Mouse (Mus musculus): ENCODE measurements around the gene Thada.
"Not testable (repeated sequence)": the region's sequence is repeated elsewhere in the genome, so short reads cannot be mapped to it uniquely, and the experiment has no call there.

Gene Thada

DNA sequence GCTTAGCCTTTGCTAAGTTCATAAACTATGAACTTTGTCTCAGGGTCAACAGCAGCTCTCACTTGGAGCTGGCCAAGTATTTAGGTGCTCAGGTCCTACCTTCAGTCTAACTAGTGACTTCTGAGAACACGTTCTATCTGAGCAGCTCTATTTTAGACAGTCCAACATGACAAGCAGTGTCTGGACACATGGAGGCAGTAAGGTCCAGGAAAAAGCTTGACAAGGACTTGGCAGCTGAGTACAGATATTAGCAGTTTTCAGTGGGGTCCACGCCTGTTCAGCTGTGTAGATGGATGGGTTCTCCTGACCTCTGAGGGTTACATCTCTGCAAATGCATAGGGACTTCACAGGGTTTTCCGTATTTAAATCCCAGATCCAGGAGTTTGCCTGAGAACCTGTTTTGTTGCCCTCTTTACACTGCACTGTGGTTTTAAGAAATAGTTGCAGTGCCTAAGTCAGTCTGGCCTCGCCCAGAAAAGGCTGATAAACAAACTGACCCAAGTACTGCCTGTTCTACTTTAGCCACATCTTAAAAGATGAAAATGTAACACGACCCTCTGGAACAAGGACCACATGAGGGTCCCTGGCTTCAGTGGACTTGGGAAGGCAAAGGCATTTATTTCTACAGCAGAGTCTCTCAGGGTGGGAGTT lies 200.4 kb downstream of the Thada start:
- peak in 1 of 2 experiments; percentile 34 for DNase-seq (ENCODE audit: inconsistent age in 2 of 2, low spot score in 1 of 2)

DNA sequence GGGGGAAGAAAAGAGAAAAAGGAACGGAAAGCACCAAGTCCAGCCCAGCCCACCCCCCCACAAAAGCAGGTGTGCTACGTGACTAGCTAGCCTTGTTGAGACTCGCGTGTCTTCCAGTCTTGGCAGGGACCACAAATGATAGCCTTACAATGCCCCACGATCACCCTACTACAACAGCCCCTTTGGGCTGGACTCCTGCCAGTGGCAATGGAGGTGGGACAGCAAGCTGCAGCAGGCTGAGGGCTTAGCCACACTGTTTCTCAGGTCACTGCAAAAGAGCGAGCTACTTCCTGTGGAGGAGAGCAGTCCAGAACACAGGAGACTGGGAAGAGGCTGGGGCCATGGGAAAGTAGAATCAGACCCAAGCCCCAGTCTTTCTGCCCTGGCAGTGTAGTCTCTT lies 201.7 kb downstream of the Thada start:
- DNase-seq (ENCODE audit: inconsistent age in 2 of 2, low spot score in 1 of 2): peak in 1 of 2 experiments; percentile 20

DNA sequence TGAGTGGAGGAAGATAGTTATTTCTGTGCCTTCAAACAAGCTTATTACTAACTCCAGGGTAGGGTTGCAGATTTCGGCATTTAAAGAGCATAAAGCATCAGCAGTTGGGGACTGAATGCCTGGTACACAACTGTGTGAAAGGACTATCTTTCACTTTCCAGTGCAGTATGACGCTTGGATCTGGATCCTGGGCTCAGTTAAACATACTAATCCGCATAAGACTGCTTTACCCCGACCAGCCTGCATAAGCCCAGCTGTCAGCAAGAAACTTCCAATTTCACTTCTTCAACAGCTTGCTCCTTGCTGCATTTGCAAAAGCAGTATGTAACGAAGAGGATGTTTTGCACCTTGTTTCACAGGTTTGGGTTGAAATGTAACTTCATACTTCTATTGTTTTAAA lies 202.4 kb downstream of the Thada start:
- no peak for DNase-seq (ENCODE audit: inconsistent age in 2 of 2, low spot score in 1 of 2)

DNA sequence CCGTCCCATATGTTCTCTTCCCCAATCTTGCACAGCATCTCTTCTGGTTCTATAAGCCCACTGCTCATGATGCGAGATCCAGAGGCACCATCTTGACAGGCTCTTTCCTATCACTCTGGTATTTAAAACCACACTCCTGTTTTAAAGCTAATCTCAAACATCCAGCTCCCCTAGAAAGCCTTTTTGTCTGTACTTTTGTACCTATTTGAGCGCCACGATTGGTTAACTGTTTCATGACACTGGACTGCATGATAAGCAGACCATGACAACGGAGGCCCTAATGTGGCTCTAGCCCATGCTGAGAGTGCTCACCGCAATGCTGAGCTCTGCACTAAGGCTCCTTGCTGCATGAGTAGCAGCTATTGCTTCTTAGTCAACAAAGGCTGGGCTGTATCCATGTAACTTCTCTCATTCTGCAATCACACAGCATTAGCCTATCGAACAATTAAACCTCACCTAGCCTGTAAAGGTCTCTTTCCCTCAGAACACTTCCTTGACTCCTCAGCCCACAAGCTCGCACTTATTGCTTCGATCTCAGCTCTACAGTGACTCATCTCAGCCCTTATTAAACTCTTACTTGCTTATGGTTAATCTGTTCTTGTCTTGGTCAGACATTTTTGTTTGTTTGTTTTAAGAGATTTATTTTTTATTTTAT lies 203.6 kb downstream of the Thada start:
- no peak for DNase-seq (ENCODE audit: inconsistent age in 2 of 2, low spot score in 1 of 2)

DNA sequence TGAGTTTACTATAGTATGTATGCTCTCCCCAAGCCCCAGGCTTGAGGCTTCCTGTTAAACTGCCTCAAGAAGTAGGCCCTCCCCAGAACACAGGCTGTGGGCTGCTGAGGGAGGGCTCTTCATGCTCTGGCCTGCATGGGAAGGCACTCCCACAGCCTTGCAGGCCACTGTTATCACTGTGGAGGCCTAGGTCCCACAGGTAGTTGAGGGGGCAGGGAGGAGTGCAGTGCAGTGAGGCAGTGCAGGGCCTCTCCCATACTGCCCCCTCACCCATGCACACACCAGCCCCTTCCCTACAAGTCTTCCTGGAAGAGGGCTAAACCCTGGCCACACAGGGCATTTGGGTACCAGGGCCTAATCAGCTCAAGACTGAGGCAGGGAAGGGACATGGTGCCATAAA lies 205.0 kb downstream of the Thada start:
- peak in 1 of 2 experiments; percentile 16 for DNase-seq (ENCODE audit: inconsistent age in 2 of 2, low spot score in 1 of 2)

DNA sequence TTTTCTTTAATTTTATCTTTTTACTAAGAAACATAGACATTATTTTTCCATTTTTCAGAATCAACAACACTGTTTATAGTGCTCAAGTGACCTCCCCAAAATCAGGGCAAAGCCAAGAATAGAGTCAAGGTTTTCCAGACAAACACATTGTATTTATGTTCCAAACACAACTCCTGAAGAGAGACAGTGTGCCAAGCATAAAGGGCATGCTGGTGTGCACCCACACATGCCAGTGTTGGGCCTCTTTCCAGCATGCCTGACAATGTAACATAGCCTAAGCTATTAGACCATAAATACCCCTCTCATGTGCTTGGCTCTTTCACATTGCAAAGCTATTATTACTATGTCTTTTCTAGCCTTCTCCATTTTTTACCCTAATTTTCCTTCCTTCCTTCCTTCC lies 205.8 kb downstream of the Thada start:
- peak in 1 of 2 experiments; percentile 39 for DNase-seq (ENCODE audit: inconsistent age in 2 of 2, low spot score in 1 of 2)

DNA sequence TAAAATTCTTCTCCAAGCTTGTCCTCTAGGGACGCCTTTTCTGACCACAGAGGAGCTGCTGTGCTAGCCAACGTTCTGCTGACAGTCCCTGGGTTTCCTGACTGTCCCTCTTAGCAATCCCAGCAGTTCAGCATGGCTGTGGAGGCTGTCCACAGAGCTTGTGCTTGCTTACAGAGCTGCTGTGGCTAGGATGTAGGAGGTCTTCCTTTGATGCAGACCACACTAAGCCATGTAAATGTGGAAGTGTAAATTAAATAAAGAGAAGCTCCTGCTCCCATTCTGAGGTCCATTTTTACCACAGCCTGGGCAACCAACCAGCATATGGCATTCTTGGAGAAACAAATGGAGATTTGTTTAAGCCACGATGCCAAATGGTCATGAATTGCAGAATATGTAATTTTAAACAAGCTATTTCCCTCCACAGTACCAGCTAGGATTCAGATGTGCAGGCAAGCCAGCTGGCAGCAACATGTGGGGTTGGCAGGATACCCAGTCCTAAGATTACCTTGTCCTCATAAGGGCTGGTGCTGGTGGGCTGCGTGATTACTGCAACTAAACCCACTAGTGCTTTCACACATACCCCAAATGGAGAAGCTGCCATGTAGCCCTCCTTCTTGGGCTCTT lies 207.3 kb downstream of the Thada start:
- peak in 1 of 2 experiments; percentile 54 for DNase-seq (ENCODE audit: inconsistent age in 2 of 2, low spot score in 1 of 2)

DNA sequence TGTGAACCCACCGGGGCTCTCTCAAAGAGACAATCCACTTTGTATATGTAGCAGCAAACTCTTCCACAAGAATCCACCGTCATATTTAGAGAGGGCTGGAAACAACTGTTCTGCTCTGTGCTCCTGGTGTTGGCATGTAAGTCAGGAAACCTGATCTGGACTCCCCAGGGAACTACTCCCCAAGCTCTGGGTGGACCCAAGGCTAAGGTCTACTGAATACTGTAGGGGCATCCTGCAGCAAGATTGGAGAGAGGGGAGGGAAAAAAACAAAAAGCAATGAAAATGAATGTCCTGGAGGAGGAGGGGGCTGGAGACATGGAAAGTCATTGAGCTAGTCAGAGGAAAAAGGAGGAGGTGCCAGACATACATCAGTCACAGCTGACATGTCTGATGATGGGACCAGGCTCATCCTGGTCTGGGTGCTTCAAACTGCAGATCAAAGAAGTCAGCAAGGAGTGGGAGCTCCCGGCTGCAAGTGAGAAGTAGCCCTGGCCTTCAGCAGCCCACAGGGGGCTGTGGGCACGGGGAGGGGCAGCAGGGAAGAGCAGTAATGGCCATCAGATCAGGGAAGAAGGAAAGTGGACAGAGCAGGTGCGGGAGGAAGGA lies 208.0 kb downstream of the Thada start:
- DNase-seq (ENCODE audit: inconsistent age in 2 of 2, low spot score in 1 of 2): peak in 1 of 2 experiments; percentile 32

DNA sequence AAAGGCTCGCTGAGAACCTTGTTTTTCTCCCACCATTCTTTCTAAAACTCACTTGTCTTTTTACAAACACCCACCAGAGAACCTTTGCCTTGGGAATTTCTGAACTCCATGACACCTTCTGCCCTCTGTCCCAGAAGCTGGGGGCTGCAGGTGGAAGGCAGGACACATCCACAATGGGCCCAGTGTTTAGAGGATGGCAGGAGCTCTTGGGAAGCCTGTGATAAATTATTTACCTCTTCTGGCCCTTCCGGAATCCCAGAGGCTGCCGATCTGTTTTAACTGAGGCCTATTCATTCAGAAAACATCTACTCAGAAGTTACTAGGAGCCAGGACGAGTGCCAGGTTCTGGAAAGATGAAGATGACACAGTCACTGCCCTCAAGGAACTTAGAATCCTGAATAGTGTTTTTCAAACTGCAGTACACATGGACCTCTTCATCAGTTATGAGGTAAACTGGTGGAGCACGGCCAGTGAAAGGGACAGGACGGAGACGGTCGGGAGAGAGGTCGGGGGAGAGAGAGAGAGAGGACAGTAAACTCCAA lies 209.7 kb downstream of the Thada start:
- DNase-seq (ENCODE audit: inconsistent age in 2 of 2, low spot score in 1 of 2): peak in 1 of 2 experiments; percentile 16

DNA sequence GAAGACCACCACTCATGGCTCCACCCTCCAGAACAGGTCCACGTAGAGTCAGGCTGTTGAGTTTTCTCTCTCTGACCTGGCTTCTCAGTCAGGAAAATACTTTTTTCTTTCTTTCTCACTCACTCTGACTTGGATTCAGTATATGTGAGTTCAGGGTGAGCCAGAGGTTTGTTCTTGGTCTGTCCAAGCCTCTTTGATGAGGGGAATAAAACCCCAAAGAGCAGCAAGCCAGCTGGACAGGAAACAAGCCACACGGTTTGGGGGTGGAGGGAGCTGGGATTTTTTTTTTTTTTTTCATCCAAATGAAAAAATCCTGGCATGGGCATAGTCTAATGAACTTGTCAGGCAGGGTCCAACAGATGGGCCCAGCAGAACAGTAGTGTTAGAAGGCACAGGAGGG lies 210.2 kb downstream of the Thada start:
- DNase-seq (ENCODE audit: inconsistent age in 2 of 2, low spot score in 1 of 2): no peak

DNA sequence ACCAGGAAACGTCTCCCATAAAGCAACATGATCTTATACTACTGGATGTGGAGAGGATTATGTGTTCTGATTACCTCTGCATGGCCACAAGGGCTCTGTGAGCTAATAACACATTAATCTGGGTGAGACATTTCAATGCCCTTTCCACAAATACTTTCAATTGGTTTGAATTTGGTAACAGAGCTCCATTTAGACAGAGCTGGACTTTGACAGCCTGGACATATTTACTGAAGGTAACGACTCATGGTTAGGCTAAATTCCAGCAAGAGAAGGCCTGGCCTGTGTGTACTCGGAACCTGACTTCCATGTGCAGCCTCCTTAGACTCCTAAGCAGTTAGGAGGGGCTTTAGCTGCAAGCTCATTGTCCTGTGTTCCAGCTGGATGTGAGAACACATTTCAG lies 214.6 kb downstream of the Thada start:
- DNase-seq (ENCODE audit: inconsistent age in 2 of 2, low spot score in 1 of 2): peak in 1 of 2 experiments; percentile 70

DNA sequence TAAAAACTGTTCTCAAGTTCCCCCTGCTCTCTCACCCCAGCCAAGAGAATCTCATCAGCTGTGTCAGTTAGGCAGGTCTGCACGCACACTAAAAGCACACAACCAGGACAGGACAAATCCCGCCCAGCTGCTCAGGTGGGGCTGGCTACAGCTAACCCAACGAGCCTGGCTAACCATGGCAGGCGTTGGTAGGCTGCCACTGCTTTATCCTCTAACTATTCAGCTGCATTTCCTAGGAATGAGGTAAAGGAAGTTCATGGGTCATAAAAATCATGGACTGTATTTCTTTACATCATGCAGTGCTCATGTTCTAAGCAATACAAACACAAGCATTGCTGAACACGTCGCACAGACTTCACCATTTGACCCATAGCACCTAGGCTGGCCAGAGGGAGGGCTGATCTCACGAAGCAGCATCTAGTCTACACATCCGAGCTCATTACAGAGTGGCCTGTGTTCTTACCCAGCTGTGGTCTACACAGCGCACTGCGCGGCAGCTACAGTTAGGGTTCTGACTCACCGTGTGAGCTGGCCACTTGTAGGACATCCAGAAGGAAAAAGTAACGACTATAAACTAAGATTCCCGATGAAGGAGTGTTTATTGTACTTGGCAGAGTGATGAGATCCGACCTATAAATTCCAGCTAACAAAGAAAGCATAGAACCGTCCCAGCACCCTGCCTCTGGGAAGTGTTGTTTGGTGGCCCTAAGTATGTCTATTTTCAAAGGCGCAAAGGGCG lies 221.7 kb downstream of the Thada start:
- DNase-seq (ENCODE audit: inconsistent age in 2 of 2, low spot score in 1 of 2): no peak

DNA sequence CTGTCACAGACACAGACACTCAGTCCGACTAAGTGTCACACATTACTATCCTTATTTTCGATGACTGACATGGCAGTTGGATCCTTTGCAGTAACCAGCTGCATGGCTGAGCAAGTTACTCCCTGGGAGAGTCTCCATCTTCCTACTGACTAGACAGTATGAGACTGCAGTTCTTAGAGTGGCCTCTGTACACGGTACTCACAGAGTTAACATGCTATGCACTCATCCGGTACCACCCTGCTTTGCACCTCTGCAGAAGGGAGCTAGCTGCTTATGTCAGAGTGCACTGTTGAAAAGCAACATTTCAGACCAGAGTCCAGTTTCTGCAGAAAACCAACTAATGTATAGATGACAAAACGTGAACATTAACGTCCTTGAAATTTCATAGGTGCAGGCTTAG lies 222.2 kb downstream of the Thada start:
- DNase-seq (ENCODE audit: inconsistent age in 2 of 2, low spot score in 1 of 2): no peak

DNA sequence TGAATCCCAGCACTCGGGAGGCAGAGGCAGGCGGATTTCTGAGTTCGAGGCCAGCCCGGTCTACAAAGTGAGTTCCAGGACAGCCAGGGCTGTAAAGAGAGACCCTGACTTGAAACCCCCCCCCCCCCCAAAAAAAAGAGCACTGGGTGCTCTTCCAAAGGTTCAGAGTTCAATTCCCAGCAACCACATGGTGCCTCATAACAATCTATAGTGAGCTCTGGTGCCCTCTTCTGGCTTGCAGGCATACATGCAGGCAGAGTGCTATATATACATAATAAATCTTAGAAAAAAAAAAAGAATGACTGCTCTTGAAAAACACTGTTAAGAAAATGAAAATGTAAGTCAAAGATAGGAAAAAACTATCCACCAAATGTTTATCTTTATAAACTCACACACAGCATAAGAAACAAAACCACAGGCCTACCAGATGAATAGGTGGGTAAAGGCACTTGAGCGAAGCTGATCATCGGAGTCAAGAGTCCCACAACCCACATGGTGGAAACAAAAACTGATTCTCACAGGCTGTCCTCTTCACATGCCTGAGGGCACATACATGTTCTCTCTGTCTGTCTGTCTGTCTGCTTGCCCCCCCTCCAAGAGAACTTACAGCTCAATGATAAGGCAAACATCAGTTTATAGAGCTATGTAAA lies 224.6 kb downstream of the Thada start:
- no peak for DNase-seq (ENCODE audit: inconsistent age in 2 of 2, low spot score in 1 of 2)

DNA sequence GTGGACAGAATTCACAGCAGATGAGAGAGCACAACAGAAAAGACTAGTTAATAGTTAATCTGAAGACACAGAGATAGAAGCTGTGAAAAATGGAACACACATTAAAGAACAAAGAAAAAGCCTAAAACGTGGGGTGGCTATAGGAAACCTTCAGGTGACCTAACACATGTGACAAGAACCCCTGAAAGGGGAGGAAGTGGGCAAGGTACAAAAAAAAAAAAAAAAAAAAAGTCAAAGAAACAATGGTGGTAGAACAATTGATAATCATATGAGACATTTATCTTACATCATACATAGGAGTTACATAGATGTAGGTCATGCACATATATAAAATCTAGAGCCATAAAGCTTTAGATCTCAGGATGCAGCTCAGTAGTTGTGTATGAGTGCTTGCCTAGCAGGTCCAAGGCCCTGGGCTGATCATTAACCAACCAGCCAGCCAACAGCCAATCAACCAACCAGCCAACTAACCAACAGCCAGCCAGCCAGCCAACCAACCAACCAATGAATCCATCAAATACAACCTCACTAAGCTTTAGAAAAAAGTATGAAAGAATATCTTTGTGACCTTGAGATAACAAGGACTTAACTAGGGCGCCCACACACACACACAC lies 226.2 kb downstream of the Thada start:
- no peak for DNase-seq (ENCODE audit: inconsistent age in 2 of 2, low spot score in 1 of 2)

DNA sequence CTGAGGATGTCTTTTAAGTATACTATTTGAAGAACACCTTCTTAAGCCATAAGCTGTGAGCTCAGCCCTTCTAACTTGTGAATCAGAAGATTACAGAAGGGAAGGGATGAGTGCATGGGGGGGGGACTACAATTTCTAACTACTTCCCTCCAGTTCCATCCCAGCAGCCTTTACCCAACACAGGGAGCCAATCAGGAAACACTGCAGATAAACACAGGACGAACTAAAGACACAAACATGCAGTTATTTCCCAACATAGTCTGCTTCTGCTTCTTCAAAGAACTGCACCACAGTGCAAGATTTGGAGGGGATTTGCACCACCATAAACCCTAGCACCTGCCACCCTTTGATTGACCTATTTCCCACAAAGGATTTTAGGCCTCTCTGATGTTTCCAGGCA lies 227.8 kb downstream of the Thada start:
- no peak for DNase-seq (ENCODE audit: inconsistent age in 2 of 2, low spot score in 1 of 2)

DNA sequence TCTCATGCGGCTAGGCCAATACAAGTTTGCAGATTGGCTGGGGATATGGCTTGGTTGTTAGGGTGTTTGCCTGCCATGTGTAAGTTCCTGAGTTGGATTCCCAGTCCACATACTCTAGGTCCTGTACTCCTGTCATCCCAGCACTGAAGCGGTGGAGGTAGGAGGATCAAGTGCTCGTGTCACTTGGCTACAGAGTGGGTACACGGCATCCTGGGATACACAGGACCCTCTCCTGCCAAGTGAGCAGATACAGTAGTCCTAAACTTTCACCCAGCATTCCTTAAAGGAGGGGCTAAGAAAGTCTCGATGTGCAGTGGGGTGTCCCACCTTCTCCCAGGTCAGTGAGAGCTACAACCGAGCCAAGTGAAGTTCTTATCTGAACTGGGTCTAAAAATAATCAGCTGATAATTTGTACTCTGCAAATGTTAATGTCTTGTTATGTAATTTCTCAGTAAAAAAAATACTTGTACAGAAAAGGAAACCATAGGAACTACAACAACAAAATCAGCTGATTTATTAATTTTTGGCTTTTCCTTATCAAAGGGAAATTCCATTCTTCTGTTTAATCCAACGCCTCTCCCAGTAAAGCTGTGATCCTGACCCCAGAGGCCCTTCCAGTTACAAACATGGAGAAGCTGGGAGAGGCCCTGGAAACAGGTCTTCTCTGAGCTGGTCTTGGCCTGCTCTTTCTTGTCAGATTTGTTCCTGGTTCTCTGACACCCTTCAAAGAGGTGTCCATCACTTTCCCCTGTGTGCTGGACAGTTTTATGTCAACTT lies 229.0 kb downstream of the Thada start:
- DNase-seq (ENCODE audit: inconsistent age in 2 of 2, low spot score in 1 of 2): peak; percentile 24 to 68

DNA sequence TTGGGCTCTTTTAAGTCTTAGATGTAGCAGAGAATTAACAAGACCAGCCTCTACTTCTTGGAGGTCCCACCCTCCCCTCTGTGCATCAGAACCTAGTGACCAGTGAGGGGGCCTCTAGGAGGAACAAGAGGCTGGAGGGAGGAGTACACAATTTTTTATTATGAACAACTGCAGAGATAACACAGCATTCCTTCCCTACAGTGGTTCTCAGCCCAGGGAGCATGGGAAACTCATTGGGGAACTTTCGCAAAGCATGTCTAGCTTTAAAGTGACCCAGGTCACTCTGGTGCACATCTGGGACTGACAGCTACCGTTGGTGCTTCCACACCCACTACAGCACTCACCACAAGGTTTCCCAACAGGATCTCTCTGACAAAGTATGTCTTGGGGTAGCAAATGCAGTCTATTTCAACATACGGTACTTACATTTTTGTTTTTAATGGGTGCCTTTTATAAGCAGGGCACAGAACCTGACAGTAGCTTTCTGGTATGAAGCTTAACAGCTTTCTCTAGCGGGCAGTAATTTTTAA lies 230.5 kb downstream of the Thada start:
- DNase-seq (ENCODE audit: inconsistent age in 2 of 2, low spot score in 1 of 2): no peak

DNA sequence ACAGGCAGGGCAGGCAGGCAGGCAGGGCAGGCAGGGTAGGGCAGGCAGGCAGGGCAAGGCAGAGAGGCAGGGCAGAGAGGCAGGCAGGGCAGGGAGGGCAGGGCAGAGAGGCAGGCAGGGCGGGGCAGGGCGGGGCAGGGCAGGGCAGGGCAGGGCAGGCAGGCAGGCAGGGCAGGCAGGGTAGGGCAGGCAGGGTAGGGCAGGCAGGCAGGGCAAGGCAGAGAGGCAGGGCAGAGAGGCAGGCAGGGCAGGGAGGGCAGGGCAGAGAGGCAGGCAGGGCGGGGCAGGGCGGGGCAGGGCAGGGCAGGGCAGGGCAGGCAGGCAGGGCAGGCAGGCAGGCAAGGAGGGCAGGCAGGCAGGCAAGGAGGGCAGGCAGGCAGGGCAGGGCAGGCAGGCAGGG lies 231.2 kb downstream of the Thada start:
- not testable (repeated sequence) for DNase-seq (ENCODE audit: inconsistent age in 2 of 2, low spot score in 1 of 2)
